Mouse (Mus musculus): ENCODE data around the gene Polr2e.

The Polr2e gene

GRCm38 (mm10) chr10:79987771-79988505, 51.7 kb downstream of the Polr2e start:
- DNase-seq (ENCODE audit: low spot score), result no peak

DNA sequence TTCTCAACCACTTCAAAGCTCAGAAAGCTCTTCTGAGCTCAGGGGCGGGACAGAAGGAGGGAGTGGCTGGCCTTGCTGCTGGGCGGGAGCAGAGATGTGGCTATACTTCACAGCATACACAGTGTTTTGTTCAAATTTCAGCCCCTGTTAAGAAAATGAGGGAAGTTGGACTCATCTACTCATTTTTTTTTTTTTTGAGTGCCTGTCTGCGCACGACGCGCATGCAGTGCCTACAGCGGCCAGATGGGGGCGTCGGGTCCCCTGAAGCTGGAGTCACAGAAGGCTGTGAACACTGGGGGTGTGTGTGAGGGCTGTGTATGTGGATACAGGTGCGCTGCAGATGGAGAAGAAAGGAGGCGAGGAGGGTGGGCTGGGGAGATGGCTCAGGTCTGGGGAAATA, 52.6 kb downstream of the Polr2e start:
- DNase-seq (ENCODE audit: low spot score), result peak; percentile 64

DNA sequence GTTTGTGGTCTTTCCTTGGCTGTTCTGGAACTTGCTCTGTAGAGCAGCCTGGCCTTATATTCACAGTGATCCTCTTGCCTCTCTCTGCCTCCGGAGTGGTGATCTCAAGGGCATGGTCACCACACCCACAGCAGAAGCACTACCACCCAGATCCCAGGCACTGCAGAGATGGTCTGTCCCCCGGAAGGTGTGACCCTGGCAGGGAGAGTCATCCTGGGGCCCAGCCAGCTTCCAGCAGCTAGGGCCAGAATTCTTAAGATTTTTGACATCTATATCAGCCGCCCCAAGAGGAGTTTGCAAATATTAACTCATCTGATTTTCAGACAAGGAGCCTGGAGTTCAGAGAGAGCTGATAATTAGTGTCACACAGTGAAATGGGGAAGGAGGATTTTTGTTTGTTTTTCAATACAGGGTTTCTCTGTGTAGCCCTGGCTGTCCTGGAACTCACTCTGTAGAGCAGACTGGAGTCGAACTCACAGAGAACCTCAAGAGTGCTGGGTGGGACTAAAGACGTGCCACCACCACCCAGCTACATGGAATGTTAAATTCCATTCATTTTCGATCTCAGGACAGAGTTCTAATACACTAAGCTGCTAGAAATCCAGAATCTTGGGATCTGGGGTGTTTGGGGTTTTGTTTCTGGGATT, 53.2 kb downstream of the Polr2e start:
- no peak for DNase-seq (ENCODE audit: low spot score)

Data from ovary, postnatal 10 days (tissue).